Mouse (Mus musculus): ENCODE results near the gene Dnah10.

DNA sequence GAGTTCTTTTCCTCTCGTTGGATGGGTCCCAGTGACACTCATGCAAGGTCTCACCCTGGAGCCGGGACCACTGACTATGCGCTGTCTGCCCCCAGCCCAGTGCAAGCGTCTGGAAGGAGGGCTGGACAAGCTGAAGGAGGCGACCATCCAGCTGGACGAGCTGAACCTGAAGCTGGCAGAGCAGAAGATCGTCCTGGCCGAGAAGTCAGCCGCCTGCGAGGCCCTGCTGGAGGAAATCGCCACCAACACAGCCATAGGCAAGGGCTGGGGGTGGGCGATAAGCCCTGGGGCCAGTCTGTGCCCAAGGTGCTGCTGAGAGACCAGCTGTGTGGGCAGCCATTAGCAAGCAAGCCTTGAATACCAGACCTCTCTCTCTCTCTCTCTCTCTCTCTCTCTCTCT is 87.6 kb downstream of the Dnah10 start:
- TF ChIP-seq CTCF (IDR thresholded peaks at IDR 0.05; ENCODE audit: borderline replicate concordance, insufficient read depth, low read length) (no peak), POLR2A (IDR thresholded peaks at IDR 0.05; ENCODE audit: low read depth, low read length) (no peak)
